Comparison of ENCODE assay signal across 8 mouse cellular contexts in genomic region chr14:32513336-32514032, GRCm38 (mm10). TPM values are rescaled to one million over a fixed set of nuclear protein-coding genes. Genes with fewer than 3 reads are reported as not detected.
A peak's percentile ranks its signal among the peaks of the same experiment; 100 is the strongest.
DNase-seq lines count a peak whose midpoint lies in the region; ATAC-seq lines count a peak whose summit lies in the region.

Gene Ercc6 (plus strand): TSS chr14:32513521.

- H3K9me3 ChIP-seq in intestine, embryonic 14.5 days (ENCODE audit: control insufficient read depth, low read length), result no peaks in the 10 kb centered on the region

- DNase-seq in adipocyte (ENCODE audit: low spot score), result peak; percentile 96
- DNase-seq in embryo, embryonic 10 days (ENCODE audit: low spot score), result peak; percentile 98
- peak; percentile 94 for DNase-seq in gastrocnemius, postnatal 14 days
- peak; percentile 98 for DNase-seq in intestine, embryonic 14.5 days (ENCODE audit: low spot score)
- peak; percentile 94 to 95 for DNase-seq in left cerebral cortex, postnatal 14 days (ENCODE audit: low spot score in 2 of 2)
- DNase-seq in mesoderm, embryonic 11.5 days (ENCODE audit: low read depth, low spot score), result peak; percentile 97
- DNase-seq in right cerebral cortex, postnatal 36 days (ENCODE audit: low spot score in 2 of 2), result peak; percentile 88 to 89
- DNase-seq in yolk sac, embryonic 10.5 days (ENCODE audit: low spot score), result peak; percentile 94

- no peaks in the 10 kb centered on the region for H3K27me3 ChIP-seq in intestine, embryonic 14.5 days (replicated peaks; ENCODE audit: control insufficient read depth, insufficient read depth, low read length)

- intact Hi-C loops in gastrocnemius, postnatal 14 days (cut with DNase I; ENCODE audit: low total_unique reads), result no loop called here
- intact Hi-C loops in left cerebral cortex, postnatal 14 days (cut with DNase I), result no loop called here

- ATAC-seq in intestine, embryonic 14.5 days (replicated peaks; ENCODE audit: low FRiP score, low TSS enrichment, low read depth), result peak; percentile 98

- H3K4me3 ChIP-seq in intestine, embryonic 14.5 days (ENCODE audit: low read depth, low read length), result peak within 1 kb of the TSS; percentile 80

- H3K27ac ChIP-seq in intestine, embryonic 14.5 days (ENCODE audit: low read depth), result peak within 1 kb of the TSS; percentile 64; the same call in 1 of the 2 replicates

- peak within 1 kb of the TSS; percentile 75 for H3K9ac ChIP-seq in intestine, embryonic 14.5 days (ENCODE audit: low read length)

- H3K4me2 ChIP-seq in intestine, embryonic 14.5 days (ENCODE audit: low read length), result peak within 1 kb of the TSS; percentile 70

- peaks cover 16% of the 10 kb centered on the region for H3K36me3 ChIP-seq in intestine, embryonic 14.5 days (ENCODE audit: control insufficient read depth, insufficient read depth, low read length)

- H3K4me1 ChIP-seq in intestine, embryonic 14.5 days (replicated peaks; ENCODE audit: control insufficient read depth, insufficient read depth, low read length), result peaks cover 9% of the 10 kb centered on the region

- WGBS in intestine, embryonic 14.5 days, result under 1% methylated on average over 62 of the region's 62 CpGs

RNA-seq across cellular contexts. Expression of gene Ercc6, which starts in this region (rescaled TPM):
- 1 to 10 TPM; 4.7 to 5.9 TPM for total RNA-seq in gastrocnemius, postnatal 14 days (2021)
- 16.0 and 19.1 TPM in 2 replicates for polyA plus RNA-seq in intestine, embryonic 14.5 days (2014; fragmentation: Nextera tagmentation; extraction: Ambion mirVana)
- 10 to 100 TPM; 17.6 to 22.6 TPM for total RNA-seq in left cerebral cortex, postnatal 14 days (2021)

Comparison
In these comparisons a context has a peak if more than half of its experiments do, and no peak if none do; other contexts are left out.
1. Peak in every context shown above with its lines: DNase-seq, ATAC-seq, H3K4me3 ChIP-seq and H3K27ac ChIP-seq.